Mouse (Mus musculus) heart, embryonic 15.5 days (tissue): ENCODE measurements at regions not wholly inside any gene's neighbourhood (a gene's known extent, or its start where the extent isn't known, plus 50 kb on each side); places are given as distances from the start of the nearest gene placed in this dataset.

Experiments
- ATAC-seq: fragments of 200-750 bp; cut with Nextera tagmentation; replicated peaks from 2 replicates; pipeline ENCODE4 v1.8.0; 2017; ENCODE audit warnings: low read depth, moderate TSS enrichment; ENCODE audit not compliant: insufficient number of reproducible peaks, insufficient read depth, low FRiP score
- H3K27ac ChIP-seq: fragments of 300-500 bp; sonication (generic); 2 replicates; pipeline ENCODE4 v1.5.1; 2015; ENCODE audit warnings: mild to moderate bottlenecking, inconsistent platforms
- H3K27me3 ChIP-seq: fragments of 300-500 bp; sonication (generic); 2 replicates; pipeline ENCODE4 v1.6.1; 2015; ENCODE audit warnings: inconsistent platforms
- H3K36me3 ChIP-seq: fragments of 300-500 bp; sonication (generic); 2 replicates; pipeline ENCODE4 v1.6.1; 2015; ENCODE audit warnings: mild to moderate bottlenecking, inconsistent platforms
- H3K4me1 ChIP-seq: fragments of 300-500 bp; sonication (generic); replicated peaks from 2 replicates; pipeline ENCODE4 v1.6.1; 2015; ENCODE audit warnings: inconsistent platforms
- H3K4me2 ChIP-seq: fragments of 300-500 bp; sonication (generic); 2 replicates; pipeline ENCODE4 v1.6.1; 2015; ENCODE audit warnings: inconsistent platforms, mild to moderate bottlenecking, moderate library complexity
- H3K4me3 ChIP-seq: fragments of 300-500 bp; sonication (generic); 2 replicates; pipeline ENCODE4 v1.5.1; 2015; ENCODE audit warnings: mild to moderate bottlenecking, inconsistent platforms
- H3K9ac ChIP-seq: fragments of 300-500 bp; sonication (generic); 2 replicates; pipeline ENCODE4 v1.6.1; 2015; ENCODE audit warnings: mild to moderate bottlenecking, inconsistent platforms
- H3K9me3 ChIP-seq: fragments of 300-500 bp; sonication (generic); replicated peaks from 2 replicates; pipeline ENCODE4 v1.6.1; 2016; ENCODE audit warnings: inconsistent platforms
- WGBS: fragments of 180-500 bp; shearing (Covaris S2); methylation state at CpG from one replicate; pipeline ENCODE4 v1.1.7; 2015; ENCODE audit warnings: mixed read lengths; 5-methylcytosine and 5-hydroxymethylcytosine counted together

DNA sequence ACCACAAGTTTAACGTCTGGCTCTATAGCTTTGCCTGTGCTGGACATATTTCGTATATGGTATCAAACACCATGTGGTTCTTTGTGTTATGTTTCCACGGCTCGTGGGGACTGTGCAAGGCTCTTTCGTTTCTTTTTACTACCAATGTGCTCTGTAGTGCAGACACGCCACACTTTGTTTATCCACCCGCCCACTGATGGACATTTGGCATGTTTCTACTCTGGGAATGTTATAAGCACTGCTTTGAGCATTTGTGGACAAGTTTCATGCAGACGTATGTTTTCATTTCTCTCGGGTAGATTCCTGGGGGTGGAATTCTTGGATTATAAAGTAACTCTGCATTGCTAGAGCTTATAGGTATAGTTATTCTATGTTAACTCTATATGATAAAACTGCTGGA is 65.5 kb upstream of the Atl2 start:
- no peaks in the 10 kb centered on the region for H3K27me3 ChIP-seq
- H3K4me3 ChIP-seq = no peak overlapping the region
- WGBS = 62% methylated on average over 9 of the region's 9 CpGs
- no peak for ATAC-seq
- no peak overlapping the region for H3K4me2 ChIP-seq
- H3K9ac ChIP-seq = no peak overlapping the region
- no peak overlapping the region for H3K27ac ChIP-seq
- H3K4me1 ChIP-seq = peaks cover 8% of the 10 kb centered on the region; the same call in 1 of the 2 replicates
- no peaks in the 10 kb centered on the region for H3K9me3 ChIP-seq
- no peaks in the 10 kb centered on the region for H3K36me3 ChIP-seq

DNA sequence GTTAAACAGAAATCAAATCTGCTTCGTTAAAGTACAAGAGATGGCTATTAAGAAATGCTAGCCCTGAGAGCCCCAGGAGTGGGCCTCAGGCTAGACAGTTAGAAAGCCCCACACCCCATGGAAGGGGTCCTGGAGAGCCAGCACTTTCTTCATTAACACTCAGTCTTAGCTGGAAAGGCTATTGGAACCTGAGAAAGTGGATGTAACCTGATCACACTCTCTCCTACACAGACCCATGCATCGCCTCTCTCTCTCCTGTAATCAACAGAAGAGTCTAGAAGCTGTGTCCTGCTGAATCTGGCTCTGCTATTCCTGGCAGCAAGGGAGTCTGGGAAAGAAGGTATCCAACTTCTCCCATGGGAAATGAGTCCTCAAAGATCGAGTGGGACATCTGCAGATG is 64.8 kb upstream of the Atl2 start:
- no peaks in the 10 kb centered on the region for H3K27me3 ChIP-seq
- no peaks in the 10 kb centered on the region for H3K36me3 ChIP-seq
- no peak overlapping the region for H3K9ac ChIP-seq
- no peaks in the 10 kb centered on the region for H3K9me3 ChIP-seq
- 38% methylated on average over 3 of the region's 3 CpGs for WGBS
- no peak for ATAC-seq
- no peak overlapping the region for H3K27ac ChIP-seq
- H3K4me3 ChIP-seq = no peak overlapping the region
- peaks cover 8% of the 10 kb centered on the region; the same call in 1 of the 2 replicates for H3K4me1 ChIP-seq
- H3K4me2 ChIP-seq = no peak overlapping the region

DNA sequence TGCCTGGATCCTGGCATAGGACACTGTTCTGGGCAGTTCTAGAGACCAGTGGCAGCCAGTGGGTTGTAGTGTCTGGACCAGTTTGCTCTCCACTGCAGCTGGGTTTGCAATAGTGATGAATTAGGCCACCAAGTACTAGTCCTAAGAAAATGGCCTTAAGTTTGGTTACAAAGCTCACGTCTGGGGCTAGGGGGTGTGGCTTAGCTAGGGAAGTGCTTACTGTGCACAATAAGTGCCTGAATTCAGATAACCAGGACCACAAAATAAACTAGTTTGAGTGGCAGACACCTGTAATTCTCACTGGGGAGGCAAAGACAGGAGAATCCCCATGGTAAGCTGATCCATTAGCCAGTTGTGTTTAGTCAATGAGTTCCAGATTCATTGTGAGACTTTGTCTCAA is 59.3 kb upstream of the Atl2 start:
- WGBS = 49% methylated on average over 1 of the region's 1 CpGs
- no peak overlapping the region for H3K27ac ChIP-seq

DNA sequence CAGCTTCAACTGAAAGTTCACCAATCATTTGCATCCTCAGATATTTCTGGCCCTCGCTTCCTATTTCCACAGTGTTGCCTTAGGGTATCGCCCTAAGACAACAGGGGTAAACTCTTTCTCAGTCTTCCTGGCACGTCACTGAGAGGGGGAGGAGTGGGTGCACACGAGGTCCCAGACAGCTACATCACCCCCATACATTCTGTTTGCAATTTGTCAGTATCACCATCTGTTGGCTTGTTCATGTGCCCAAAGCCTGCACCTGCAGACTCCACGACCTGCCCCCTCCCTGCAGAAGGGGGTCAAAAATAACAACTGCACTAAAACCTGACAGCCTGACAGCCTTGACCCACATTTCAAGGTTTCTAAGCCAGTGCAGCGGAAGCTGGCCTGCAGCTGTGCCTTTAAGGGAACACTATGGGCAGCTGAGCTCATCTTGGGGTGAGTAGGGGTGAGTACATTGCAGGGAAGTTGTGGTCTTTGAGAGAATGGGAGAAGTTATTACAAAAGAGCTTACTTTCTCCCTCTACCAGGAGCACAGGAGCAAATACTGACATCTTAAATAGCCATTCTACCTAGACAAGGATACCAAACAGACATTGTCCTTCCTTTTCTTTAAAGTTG is 58.8 kb upstream of the Atl2 start:
- Histone ChIP-seq H3K9me3 (no peaks in the 10 kb centered on the region), H3K4me1 (peaks cover 20% of the 10 kb centered on the region), H3K4me3 (no peak overlapping the region), H3K36me3 (no peaks in the 10 kb centered on the region), H3K9ac (no peak overlapping the region), H3K27me3 (no peaks in the 10 kb centered on the region), H3K27ac (no peak overlapping the region), H3K4me2 (no peak overlapping the region)
- ATAC-seq = no peak; the same call in 1 of the 2 replicates
- WGBS = 69% methylated on average over 6 of the region's 6 CpGs

More for the DNA sequence above, 59.3 kb upstream of the Atl2 start:
- H3K9ac ChIP-seq = no peak overlapping the region
- ATAC-seq = no peak
- no peaks in the 10 kb centered on the region for H3K27me3 ChIP-seq
- no peak overlapping the region for H3K4me3 ChIP-seq
- peaks cover 15% of the 10 kb centered on the region for H3K4me1 ChIP-seq
- no peaks in the 10 kb centered on the region for H3K36me3 ChIP-seq
- H3K4me2 ChIP-seq = no peak overlapping the region
- H3K9me3 ChIP-seq = no peaks in the 10 kb centered on the region

DNA sequence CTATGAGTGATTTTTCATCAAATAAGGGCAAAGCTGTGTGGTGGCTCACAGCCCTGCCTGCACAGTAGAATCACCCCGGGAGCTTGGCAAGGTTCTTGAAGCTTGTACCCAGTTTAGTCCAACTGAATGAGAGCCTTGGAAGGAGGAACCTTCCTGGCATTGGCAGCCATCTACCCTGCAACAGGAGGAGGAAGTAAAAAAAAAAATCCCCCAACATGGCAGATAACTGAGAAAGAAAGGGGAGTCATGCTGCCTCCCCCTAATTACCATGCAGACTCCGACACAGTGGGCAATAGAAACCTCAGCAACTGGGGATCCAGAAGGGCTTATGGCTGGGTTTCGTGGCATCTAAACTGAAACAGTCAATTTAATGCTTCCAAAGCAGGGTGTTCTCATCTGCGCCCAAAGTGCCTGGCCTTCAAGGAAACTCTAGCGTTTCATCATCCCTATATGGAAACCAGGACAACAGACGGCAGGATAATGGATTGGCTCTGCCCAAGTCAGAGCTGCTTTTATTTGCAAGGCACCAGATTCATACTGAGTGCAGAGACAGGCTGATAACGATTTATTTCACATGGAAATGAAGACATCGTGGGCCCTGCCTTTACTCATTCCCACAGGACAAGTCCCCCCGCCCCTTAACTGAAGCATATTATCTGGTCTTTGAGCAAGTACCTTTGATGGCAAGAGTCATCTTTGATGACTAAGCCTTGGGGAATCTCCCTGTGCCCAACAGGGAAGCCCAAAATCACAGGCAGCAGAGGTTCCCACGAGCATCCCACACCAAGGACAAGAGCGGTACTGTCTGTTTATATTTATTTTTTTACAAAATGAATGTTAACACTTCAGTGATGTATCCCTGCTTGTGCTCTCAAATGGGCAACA is 52.9 kb upstream of the Atl2 start:
- H3K27ac ChIP-seq = no peak overlapping the region
- no peaks in the 10 kb centered on the region for H3K27me3 ChIP-seq
- ATAC-seq = no peak
- no peak overlapping the region for H3K4me3 ChIP-seq
- no peak overlapping the region for H3K4me2 ChIP-seq
- H3K36me3 ChIP-seq = no peaks in the 10 kb centered on the region
- H3K9ac ChIP-seq = no peak overlapping the region
- H3K9me3 ChIP-seq = no peaks in the 10 kb centered on the region
- H3K4me1 ChIP-seq = peaks cover 20% of the 10 kb centered on the region
- 59% methylated on average over 11 of the region's 11 CpGs for WGBS
